Mouse (Mus musculus) T-helper 2 cell (primary cell): ENCODE measurements around the gene Ppp1r14a.

Experiments
- in situ Hi-C: fragments of 300-600 bp; cut with MboI, MseI; formaldehyde crosslinking; loops from one replicate; pipeline ENCODE4 v1.15.1; 2025; ENCODE audit warnings: high pct_unique_total_duplicates

Gene Ppp1r14a

DNA sequence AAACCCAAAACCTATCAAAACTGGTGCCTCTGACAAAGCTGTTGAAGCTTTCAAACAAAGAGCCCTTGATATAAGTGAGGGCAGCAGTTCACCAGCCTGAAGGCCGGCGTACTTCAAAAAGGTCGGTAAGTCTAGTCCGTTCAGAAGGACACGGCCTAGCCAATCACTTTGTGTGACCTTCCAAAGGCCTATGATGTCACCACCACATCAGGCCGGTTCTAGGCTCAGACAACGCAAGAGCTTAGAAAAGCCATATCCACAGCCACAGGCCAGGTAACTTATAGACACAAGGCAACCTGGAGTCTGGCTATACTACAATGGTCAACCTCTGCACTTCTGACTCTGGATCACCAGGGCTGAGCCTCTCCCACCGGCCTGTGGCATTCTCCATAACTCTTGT, 9.2 kb upstream of the Ppp1r14a start:
- in situ Hi-C loops, result no loop called here

DNA sequence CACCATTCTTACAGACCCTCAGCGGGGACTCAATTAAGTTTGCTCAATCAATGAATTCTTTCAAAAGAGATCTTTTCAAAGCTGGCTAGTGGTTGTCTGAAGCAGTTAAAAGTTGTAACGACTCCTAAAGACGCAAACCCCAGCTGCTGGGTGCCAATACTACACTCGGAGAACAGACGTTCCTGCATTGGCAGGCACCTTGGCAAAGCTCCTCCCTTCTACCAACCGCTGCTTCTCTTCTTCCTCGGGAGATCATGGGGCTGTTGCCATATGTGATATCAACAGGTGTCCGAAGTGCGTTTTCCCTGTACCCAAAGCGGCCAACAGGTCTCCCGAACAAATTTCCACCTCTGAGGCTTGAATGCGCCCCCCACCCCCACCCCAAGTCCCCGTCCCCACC, 8.3 kb upstream of the Ppp1r14a start:
- in situ Hi-C loops, result no loop called here

GRCm38 (mm10) chr7:29281201-29282073, 7.7 kb upstream of the Ppp1r14a start, which contains the start of gene Spint2:
Spint2 (minus strand) TSS chr7:29281912.
- in situ Hi-C loops, result no loop called here

GRCm38 (mm10) chr7:29282074-29282554, 7.0 kb upstream of the Ppp1r14a start:
- in situ Hi-C loops, result no loop called here

- in situ Hi-C loops, result no loop called here
Measured at GRCm38 (mm10) chr7:29283876-29284275, 5.2 kb upstream of the Ppp1r14a start.

GRCm38 (mm10) chr7:29284523-29284922, 4.6 kb upstream of the Ppp1r14a start:
- in situ Hi-C loops, result no loop called here

DNA sequence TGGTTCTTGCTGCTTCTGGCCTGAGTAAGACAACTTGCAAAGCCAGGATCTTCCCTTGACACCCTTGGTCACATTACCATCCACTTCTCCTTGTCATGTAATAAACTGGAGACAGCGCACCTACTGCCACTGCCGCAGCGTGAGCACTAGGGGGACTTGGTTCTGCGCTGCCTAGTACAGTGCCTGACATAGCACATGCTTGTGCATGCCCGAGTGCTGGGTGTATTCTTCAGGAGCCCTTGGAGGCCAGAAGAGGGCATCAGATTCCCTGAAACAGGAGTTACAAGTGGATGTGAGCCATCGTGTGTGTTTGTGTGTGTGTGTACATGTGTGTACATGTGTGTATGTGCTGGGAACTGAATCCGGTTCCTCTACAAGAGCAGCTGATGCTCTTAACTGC, 1.6 kb upstream of the Ppp1r14a start:
- in situ Hi-C loops, result no loop called here

GRCm38 (mm10) chr7:29288079-29288478, 1.0 kb upstream of the Ppp1r14a start:
- in situ Hi-C loops, result no loop called here

GRCm38 (mm10) chr7:29289856-29290255, 748 bp downstream of the Ppp1r14a start:
- in situ Hi-C loops, result no loop called here

DNA sequence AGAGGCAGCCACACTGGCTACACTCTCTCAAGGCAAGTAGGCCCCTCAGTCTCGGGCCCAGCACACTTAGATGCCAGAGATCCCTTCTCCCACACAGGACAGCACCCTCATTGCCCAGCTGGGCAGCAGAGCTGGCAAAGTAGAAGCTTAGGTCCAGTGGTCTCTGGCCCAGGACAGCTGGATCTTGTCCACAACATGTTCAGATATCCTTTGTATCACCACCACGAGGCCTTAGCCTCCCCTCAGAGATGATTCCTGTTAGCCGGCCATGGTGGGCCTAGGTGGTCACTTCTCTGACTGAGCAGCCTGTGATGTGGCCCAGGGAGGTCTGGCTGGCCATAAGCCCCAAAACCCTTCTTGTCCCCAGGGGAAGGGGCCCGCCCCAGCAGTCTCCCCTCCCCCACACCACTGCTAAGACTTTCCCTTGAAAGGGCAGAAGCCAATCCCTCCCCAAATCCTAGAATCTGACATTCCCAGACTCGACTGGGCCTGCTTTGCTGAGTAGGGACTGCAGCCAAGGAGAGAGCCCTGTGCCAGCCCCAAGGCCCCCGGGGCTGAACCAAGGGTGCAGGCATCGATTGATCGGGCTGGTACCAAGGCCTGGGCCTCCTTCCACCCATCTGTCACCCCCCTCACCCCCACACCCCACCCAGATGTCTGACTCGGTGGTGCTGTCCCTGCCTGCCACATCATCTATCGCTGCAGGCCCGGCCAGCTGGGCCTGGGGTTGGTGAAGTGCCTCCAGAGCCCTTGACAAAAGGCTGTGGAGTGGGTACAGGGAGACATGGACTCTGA, 1.8 kb downstream of the Ppp1r14a start:
- in situ Hi-C loops, result no loop called here

DNA sequence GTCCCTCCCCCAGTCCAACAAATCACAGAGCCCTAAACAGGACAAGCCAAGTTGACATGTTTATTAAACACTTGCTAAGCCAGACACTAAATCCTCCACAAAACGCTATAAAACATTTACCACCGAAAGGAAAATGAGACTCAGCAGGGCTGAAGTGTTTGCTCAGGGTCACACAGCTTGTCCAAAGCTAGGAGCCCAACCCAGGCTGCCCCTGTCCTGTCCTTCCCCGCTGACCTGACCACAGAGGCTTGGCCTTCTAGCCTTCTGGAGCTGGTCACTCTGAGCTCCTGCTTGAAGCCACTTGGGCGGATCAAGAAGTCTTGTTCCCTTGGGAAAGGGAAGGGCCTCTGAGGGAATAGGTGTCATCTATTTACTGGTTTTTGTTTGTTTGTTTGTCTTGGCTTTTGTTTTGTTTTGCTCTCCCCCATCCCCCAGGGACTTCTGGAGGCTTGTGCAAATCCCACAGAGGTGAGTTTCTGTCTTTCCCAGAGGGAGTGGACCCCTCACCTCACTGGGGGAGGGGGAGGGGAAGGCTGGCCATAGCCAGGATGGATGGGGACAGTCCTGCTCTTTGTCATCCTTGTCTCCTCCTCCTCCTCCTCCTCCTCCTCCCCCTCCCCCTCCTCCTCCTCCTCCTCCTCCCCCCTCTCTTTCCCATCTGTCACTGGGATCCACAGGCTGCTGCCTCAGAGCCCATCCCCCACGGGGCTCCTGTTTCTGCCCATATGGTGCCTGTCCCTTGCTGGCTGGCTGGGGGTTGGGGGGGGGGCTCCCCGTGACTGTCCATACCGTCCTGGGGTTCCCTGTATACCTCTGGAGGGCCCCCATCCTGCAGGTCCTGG, 2.7 kb downstream of the Ppp1r14a start:
- in situ Hi-C loops, result no loop called here

DNA sequence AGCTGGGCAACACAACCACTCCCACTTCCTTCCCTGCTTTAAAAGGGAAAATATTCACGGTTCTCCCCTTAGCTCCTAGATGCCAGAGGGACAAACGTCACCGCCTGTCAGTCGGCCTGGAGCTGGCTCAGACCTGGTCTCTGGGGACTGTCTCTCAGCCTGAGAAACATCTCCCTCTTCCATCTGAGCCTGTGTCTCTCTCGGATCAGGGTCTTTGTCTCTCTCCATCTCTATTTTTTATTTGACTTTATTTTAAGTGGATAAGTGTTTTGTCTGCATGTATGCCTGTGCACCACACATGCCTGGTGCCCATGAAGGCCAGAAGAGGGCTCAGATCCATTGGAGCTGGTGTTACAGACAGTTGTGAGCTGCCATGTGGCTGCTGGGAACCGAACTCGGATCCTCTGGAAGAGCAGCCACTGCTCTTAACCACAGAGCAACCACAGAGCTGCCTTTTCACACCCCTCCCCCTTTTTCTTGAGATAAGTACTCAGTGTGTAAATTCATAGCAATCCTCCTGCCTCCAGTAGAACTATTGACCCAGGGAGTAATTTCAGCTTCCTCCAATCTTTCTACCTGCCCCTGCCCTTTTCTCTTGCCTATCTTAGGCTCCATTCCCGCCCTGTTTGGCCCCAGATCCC, 3.5 kb downstream of the Ppp1r14a start:
- in situ Hi-C loops, result no loop called here

GRCm38 (mm10) chr7:29293131-29294065, 4.3 kb downstream of the Ppp1r14a start:
- in situ Hi-C loops, result no loop called here

DNA sequence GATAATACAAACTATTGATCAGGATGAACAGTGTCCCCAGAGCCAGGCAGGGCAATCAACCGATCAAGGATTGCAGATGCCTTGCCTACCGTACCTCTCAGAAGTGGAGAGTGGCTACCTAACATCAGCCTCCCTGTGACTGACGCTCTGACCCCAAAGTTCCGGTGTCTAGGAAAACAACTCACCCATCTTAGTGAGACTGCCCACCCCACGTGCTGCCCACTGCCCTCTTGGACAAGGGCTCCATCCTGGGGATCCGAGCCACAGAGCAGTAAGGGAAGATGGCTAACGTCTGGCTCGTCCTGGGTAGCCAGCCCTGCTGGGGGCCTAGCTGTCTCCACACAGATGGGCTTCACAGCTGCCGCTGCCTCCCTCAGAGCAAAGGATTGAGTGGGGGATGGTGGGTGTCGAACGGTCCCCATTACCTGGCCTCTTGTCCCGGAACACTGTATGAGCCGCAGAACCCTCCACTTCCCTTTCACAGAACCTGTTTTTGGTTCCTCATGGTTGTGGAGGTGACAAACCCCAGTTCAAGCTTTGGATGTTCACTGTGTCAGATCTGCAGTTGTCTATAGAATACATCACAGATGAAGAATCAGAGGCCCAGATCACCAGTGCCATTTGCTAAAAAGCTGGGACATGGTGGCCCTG, 5.1 kb downstream of the Ppp1r14a start:
- in situ Hi-C loops, result no loop called here

DNA sequence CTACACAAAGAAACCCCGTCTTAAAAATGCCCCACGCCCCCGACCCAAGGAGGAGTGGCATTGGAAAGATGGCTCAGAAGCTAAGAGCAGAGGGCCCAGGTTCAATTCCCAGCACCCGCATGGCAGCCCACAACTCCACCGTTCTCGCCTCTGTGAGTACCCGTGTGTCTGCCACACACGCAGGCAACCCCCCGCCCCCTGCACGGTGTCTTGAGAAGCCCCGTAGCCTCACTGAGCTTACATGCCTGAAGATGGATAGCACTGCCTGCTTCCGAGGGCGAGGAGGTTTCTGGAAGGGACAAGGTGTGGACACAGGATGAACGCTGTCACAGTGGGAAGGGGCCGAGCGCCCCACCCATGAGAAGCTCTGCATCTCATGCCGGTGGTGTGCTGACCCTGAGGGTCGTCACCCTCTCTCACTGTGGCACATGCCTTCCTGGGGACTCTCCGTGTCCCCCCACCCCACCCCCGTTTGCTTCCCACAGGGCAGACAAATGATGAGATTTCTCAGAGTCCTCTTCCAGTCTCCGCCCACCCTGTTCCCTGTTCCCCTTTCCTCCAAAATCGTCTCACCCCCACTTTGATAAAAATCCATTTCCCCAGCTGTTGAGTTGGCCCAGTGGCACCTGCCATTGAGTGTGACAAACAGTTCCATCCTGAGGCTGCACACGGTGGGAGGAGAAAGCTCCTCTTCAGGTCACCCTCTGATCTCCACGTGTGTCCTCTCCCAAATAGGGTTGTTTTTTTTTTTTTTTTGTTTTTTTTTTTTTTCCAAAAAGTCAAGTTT, 6.9 kb downstream of the Ppp1r14a start:
- in situ Hi-C loops, result no loop called here

DNA sequence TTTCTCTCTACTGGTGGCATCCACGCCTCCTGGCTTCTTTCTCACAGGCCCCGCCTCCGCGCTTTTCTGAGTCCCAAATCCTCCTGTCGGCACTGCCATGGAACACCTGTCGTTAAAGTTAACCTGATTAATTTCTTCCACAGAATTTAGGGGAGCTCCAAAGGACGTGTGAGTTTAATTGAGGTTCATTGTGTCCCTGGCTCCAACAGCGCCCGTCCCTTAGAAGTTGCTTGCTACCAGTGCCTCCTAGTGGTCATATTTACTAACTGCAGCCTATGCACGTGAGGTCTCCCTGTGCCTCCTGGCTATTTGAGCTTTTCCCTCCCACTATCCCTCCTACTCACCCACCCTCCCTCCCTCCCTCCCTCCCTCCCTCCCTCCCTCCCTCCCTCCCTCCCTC, 7.9 kb downstream of the Ppp1r14a start:
- in situ Hi-C loops, result no loop called here

DNA sequence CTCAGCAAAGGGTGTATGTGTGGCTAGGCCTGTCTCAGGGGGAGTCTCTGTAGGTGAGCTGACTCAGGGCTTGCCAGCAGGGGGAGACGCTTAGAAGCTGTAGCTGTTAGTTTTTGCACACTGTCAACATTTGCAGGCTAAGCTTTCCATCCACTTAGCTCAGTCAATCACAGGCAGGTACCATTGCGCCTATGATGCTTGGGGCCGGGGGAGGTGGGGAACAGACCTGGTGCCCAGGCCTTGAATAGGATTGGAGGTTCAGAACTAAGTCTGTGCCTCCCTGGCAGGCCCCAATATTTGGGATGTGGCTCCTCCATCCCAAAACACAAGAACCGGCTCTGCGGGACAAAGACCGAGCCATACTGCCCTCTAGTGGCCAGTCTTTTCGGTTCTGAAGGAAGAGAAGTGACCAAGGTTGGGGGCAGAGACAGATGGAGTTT, 12.0 kb downstream of the Ppp1r14a start:
- in situ Hi-C loops, result no loop called here

DNA sequence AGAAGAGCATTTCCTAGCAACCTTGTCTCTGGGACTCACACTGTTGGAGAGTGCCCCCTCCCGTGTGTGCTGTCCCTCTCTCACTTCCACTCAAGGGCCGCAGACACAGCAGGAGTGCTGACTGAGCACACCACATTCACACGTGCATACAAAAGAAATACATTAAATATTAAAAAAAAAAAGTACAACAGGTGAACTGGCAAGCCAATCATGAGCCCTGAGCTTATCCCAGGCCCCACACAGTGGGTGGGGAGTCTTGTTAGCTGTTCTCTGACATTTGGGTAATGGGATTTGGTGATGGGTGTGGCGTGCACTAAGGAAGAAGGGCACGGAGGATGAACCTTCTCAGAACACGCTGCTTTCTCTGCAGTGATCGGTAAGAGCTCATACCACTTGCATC, 13.5 kb downstream of the Ppp1r14a start:
- in situ Hi-C loops, result no loop called here
